Mouse (Mus musculus) CH12.LX (cell line): ENCODE measurements around the gene Srrm3. TPM values are rescaled to one million over a fixed set of nuclear protein-coding genes. Genes with fewer than 3 reads are reported as not detected.

Source experiments
- DNase-seq: peaks from one replicate; pipeline ENCODE4 v3.0.0-alpha.2; 2013; ENCODE audit errors: extremely low read depth
- H3K27ac ChIP-seq: 2 replicates; pipeline ENCODE4 v1.5.1; 2012; ENCODE audit warnings: low read depth, mild to moderate bottlenecking, control low read depth, moderate library complexity; ENCODE audit not compliant: insufficient read depth
- H3K27me3 ChIP-seq: replicated peaks from 2 replicates; pipeline ENCODE3; 2012; ENCODE audit warnings: inconsistent platforms
- H3K36me3 ChIP-seq, 2 experiments: replicated peaks in 1 of 2; 2 replicates each; pipeline versions ENCODE3 to v1.6.1; 2012; ENCODE audit warnings: inconsistent platforms in 1 of 2, low read length in 1 of 2, mild to moderate bottlenecking in 1 of 2, mixed read lengths in 1 of 2, moderate library complexity in 1 of 2; ENCODE audit not compliant: control insufficient read depth in 1 of 2, insufficient read depth in 1 of 2
- H3K4me1 ChIP-seq, 2 experiments: 2 replicates each; pipeline ENCODE4 v1.6.1; 2012; ENCODE audit warnings: inconsistent platforms in 1 of 2, moderate library complexity in 1 of 2; ENCODE audit not compliant: insufficient read depth in 2 of 2, control insufficient read depth in 1 of 2
- H3K4me2 ChIP-seq: 2 replicates; pipeline ENCODE4 v1.6.1; 2012; ENCODE audit warnings: low read depth, mild to moderate bottlenecking, control low read depth; ENCODE audit not compliant: poor library complexity, insufficient read depth, severe bottlenecking
- H3K4me3 ChIP-seq, 3 experiments: fragments of 150-350 bp in 1 of 3; sonication (generic) in 1 of 3; replicated peaks in 1 of 3; 2 replicates each; pipeline versions ENCODE3 to v1.5.1; 2011 to 2012; ENCODE audit warnings: low read depth in 2 of 3, low read length in 2 of 3, mild to moderate bottlenecking in 2 of 3, moderate library complexity in 2 of 3, control low read depth in 1 of 3, improper control_type of control experiment in 1 of 3, inconsistent platforms in 1 of 3, mixed read lengths in 1 of 3; ENCODE audit not compliant: poor library complexity in 1 of 3
- H3K79me2 ChIP-seq: replicated peaks from 2 replicates; pipeline ENCODE4 v1.6.1; 2012; ENCODE audit warnings: mild to moderate bottlenecking, moderate library complexity; ENCODE audit not compliant: control insufficient read depth, poor library complexity, insufficient read depth, severe bottlenecking; ENCODE audit errors: extremely low read depth
- H3K9ac ChIP-seq: 2 replicates; pipeline ENCODE4 v1.6.1; 2012; ENCODE audit warnings: low read depth, mild to moderate bottlenecking, control low read depth, moderate library complexity; ENCODE audit not compliant: insufficient read depth
- H3K9me3 ChIP-seq: replicated peaks from 2 replicates; pipeline ENCODE3; 2012; ENCODE audit warnings: low read length, inconsistent platforms, mixed read lengths
- BHLHE40 ChIP-seq: IDR thresholded peaks from 2 replicates; pipeline ENCODE4 v1.6.1; 2011; ENCODE audit warnings: mild to moderate bottlenecking, low read depth, low read length, improper control_type of control experiment
- CHD2 ChIP-seq: IDR thresholded peaks from 2 replicates; pipeline ENCODE4 v1.6.1; 2011; ENCODE audit warnings: low read length, improper control_type of control experiment
- E2F4 ChIP-seq: IDR thresholded peaks from 2 replicates; pipeline ENCODE4 v1.6.1; 2011; ENCODE audit warnings: low read depth, low read length, improper control_type of control experiment; ENCODE audit not compliant: insufficient replicate concordance
- ELF1 ChIP-seq: IDR thresholded peaks from 2 replicates; pipeline ENCODE4 v1.6.1; 2014; ENCODE audit warnings: low read depth, mild to moderate bottlenecking, inconsistent platforms, low read length, improper control_type of control experiment
- ETS1 ChIP-seq: conservative IDR thresholded peaks from 2 replicates; pipeline ENCODE4 v1.6.1; 2012; ENCODE audit warnings: low read depth, mild to moderate bottlenecking, inconsistent platforms, low read length, improper control_type of control experiment, moderate library complexity
- GABPA ChIP-seq: IDR thresholded peaks from 2 replicates; pipeline ENCODE4 v1.6.1; 2012; ENCODE audit warnings: low read depth, low read length, improper control_type of control experiment, inconsistent platforms; ENCODE audit not compliant: insufficient replicate concordance
- JUN ChIP-seq: IDR thresholded peaks from 2 replicates; pipeline ENCODE4 v1.6.1; 2011; ENCODE audit warnings: low read depth, mild to moderate bottlenecking, low read length, improper control_type of control experiment, moderate library complexity; ENCODE audit not compliant: insufficient read depth
- KAT2A ChIP-seq: IDR thresholded peaks from 2 replicates; pipeline ENCODE4 v1.6.1; 2012; ENCODE audit warnings: low read length, improper control_type of control experiment, inconsistent platforms; ENCODE audit not compliant: insufficient replicate concordance
- MAFK ChIP-seq: IDR thresholded peaks from 2 replicates; pipeline ENCODE4 v1.6.1; 2011; ENCODE audit warnings: low read length, improper control_type of control experiment; ENCODE audit not compliant: insufficient replicate concordance
- MAZ ChIP-seq: IDR thresholded peaks from 2 replicates; pipeline ENCODE4 v1.6.1; 2012; ENCODE audit warnings: low read depth, mild to moderate bottlenecking, inconsistent platforms, low read length, improper control_type of control experiment, moderate library complexity
- MXI1 ChIP-seq: IDR thresholded peaks from 2 replicates; pipeline ENCODE4 v1.6.1; 2011; ENCODE audit warnings: mild to moderate bottlenecking, low read depth, low read length, improper control_type of control experiment
- NELFE ChIP-seq: IDR thresholded peaks from 2 replicates; pipeline ENCODE4 v1.6.1; 2011; ENCODE audit warnings: low read depth, low read length, improper control_type of control experiment
- NRF1 ChIP-seq: IDR thresholded peaks from 2 replicates; pipeline ENCODE4 v1.6.1; 2014; ENCODE audit warnings: low read depth, mild to moderate bottlenecking, inconsistent platforms, low read length, improper control_type of control experiment, moderate library complexity
- PAX5 ChIP-seq: IDR thresholded peaks from 2 replicates; pipeline ENCODE4 v1.6.1; 2012; ENCODE audit warnings: low read length, inconsistent platforms, mixed read lengths
- POLR2A ChIP-seq: IDR thresholded peaks from 2 replicates; pipeline ENCODE4 v1.6.1; 2011; ENCODE audit warnings: low read depth, mild to moderate bottlenecking, improper control_type of control experiment, low read length
- POLR2AphosphoS2 ChIP-seq: IDR thresholded peaks from 2 replicates; pipeline ENCODE4 v1.6.1; 2011; ENCODE audit warnings: low read depth, low read length, improper control_type of control experiment
- RAD21 ChIP-seq: IDR thresholded peaks from 2 replicates; pipeline ENCODE4 v1.6.1; 2011; ENCODE audit warnings: low read depth, mild to moderate bottlenecking, low read length, improper control_type of control experiment, moderate library complexity
- RCOR1 ChIP-seq: conservative IDR thresholded peaks from 2 replicates; pipeline ENCODE4 v1.6.1; 2012; ENCODE audit warnings: low read depth, mild to moderate bottlenecking, inconsistent platforms, low read length, improper control_type of control experiment
- SIN3A ChIP-seq: IDR thresholded peaks from 2 replicates; pipeline ENCODE4 v1.6.1; 2012; ENCODE audit warnings: low read length, improper control_type of control experiment, inconsistent platforms
- SMC3 ChIP-seq: IDR thresholded peaks from 2 replicates; pipeline ENCODE4 v1.6.1; 2011; ENCODE audit warnings: low read depth, low read length, improper control_type of control experiment
- TBP ChIP-seq: conservative IDR thresholded peaks from 2 replicates; pipeline ENCODE4 v1.6.1; 2011; ENCODE audit warnings: low read depth, low read length, improper control_type of control experiment
- TCF12 ChIP-seq: IDR thresholded peaks from 2 replicates; pipeline ENCODE4 v1.6.1; 2014; ENCODE audit warnings: low read depth, mild to moderate bottlenecking, inconsistent platforms, low read length, improper control_type of control experiment
- UBTF ChIP-seq: IDR thresholded peaks from 2 replicates; pipeline ENCODE4 v1.6.1; 2012; ENCODE audit warnings: low read depth, mild to moderate bottlenecking, inconsistent platforms, low read length, improper control_type of control experiment, moderate library complexity
- USF1 ChIP-seq: IDR thresholded peaks from 2 replicates; pipeline ENCODE4 v1.6.1; 2014; ENCODE audit warnings: low read depth, mild to moderate bottlenecking, inconsistent platforms, low read length, improper control_type of control experiment
- ZMIZ1 ChIP-seq: IDR thresholded peaks from 2 replicates; pipeline ENCODE4 v1.6.1; 2012; ENCODE audit warnings: low read depth, mild to moderate bottlenecking, inconsistent platforms, low read length, improper control_type of control experiment
- dilution Hi-C: fragments of 300-500 bp; cut with MboI; formaldehyde crosslinking; loops from 2 replicates; pipeline ENCODE4 v1.14.3; 2020; ENCODE audit warnings: low sequenced_read_pairs; ENCODE audit not compliant: extremely low pct_unique_long_range_greater_than_20kb, extremely low pct_ligation_motif_present
- in situ Hi-C: fragments of 300-500 bp; cut with MboI; formaldehyde crosslinking; loops from 3 replicates; pipeline ENCODE4 v1.14.3; 2019; ENCODE audit warnings: low sequenced_read_pairs, low pct_ligation_motif_present, low pct_unique_long_range_greater_than_20kb, mixed read lengths
- polyA plus RNA-seq: library from polyadenylated mRNA; unstranded; fragments of >175 nt; gene quantifications from 2 replicates; pipeline ENCODE4 v1.2.1, GENCODE M21; 2012; ENCODE audit warnings: low read depth; ENCODE audit not compliant: insufficient read length
- total RNA-seq, 2 experiments: library from RNA; depleted of rRNA; stranded (reverse); fragments of 300-350 nt in 1 of 2; fragments of >200 nt in 1 of 2; gene quantifications; 2 replicates each; pipeline ENCODE4 v1.2.3; 2012 to 2014

The Srrm3 gene
- total and polyA plus RNA-seq, 3 experiments = not detected

DNA sequence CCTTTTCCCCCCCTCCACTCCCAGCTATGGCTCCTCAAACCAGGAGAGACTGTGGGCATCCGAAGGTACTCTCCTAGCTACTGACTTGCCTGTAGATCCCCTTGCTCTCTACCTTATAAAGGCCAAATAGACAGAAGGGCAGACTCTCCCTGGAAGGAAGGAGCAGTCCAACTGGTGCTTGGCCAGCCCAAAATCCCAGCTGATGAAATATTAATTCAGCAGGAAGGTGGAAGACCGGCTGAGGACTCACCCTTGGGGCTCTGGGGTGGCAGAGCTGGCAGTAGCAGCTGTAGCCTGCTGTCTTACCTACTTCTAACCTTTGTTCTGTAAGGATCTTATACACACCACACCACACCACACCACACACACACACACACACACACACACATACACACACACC is 2.0 kb upstream of the Srrm3 start:
- Histone ChIP-seq H3K79me2 (no peaks in the 10 kb centered on the region), H3K4me1 (peaks cover 10 to 18% of the 10 kb centered on the region in 2 experiments), H3K27ac (no peak overlapping the region), H3K4me3 (no peak overlapping the region), H3K27me3 (peaks cover 80% of the 10 kb centered on the region), H3K9ac (no peak overlapping the region), H3K36me3 (no peaks in the 10 kb centered on the region), H3K9me3 (peaks cover 12% of the 10 kb centered on the region), H3K4me2 (no peak overlapping the region)
- DNase-seq = no peak
- dilution Hi-C loops = no loop called here
- no peak for TF ChIP-seq MXI1
- TF ChIP-seq RCOR1 = no peak
- no peak for TF ChIP-seq E2F4
- TF ChIP-seq KAT2A = no peak
- TF ChIP-seq POLR2AphosphoS2 = no peak
- no peak for TF ChIP-seq SIN3A
- no peak for TF ChIP-seq NELFE
- in situ Hi-C loops = no loop called here

DNA sequence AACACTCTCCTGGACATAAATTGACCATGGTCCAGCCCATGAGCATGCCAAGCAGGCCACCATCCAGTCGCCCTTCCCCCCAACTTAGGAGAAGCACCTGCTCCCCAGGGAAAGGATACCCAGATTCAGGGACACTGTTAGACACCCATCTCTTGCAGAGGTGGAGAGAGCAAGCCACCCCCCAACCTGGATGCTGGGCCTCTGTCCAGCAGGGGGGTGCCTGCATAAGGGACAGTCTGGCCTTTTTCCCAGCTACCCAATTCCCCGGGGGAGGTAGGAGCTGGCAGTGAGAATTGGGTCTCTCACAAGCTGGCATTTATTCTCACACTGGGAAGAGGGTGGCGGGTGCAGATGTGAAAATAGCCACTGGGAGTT is 560 bp downstream of the Srrm3 start:
- Histone ChIP-seq H3K4me2 (no peak overlapping the region), H3K27ac (no peak overlapping the region), H3K4me1 (no peaks in the 10 kb centered on the region; a peak in 1 of 4 replicates), H3K9me3 (peaks cover 12% of the 10 kb centered on the region), H3K79me2 (no peaks in the 10 kb centered on the region), H3K4me3 (no peak overlapping the region), H3K36me3 (no peaks in the 10 kb centered on the region), H3K9ac (no peak overlapping the region), H3K27me3 (peaks cover 82% of the 10 kb centered on the region)
- TF ChIP-seq ETS1 = no peak
- TF ChIP-seq UBTF = no peak
- no peak for TF ChIP-seq JUN
- no peak for TF ChIP-seq SIN3A
- no peak for TF ChIP-seq SMC3
- TF ChIP-seq POLR2A = no peak
- dilution Hi-C loops = no loop called here
- in situ Hi-C loops = no loop called here
- no peak for DNase-seq

DNA sequence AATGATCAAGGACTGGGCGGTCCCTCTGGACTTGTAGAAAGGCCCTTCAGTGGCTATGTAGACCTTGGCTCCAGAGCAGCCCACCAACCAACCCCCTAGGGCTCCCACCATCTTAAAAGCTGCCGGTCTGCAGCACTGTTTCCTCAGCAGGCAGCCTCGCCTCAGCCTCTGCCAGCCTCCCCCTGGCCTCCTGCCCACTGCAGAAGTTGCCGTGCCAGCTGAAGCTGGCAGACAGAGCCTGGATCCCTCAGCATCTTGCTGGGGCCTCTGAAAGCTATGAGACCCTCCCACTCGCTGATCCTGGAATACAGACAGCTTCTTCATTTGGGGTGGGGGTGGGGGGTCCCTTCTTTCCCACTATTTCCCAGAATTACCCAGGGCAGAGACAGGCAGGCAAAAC is 6.3 kb downstream of the Srrm3 start:
- H3K36me3 ChIP-seq = no peaks in the 10 kb centered on the region
- no peaks in the 10 kb centered on the region for H3K9me3 ChIP-seq
- no peak overlapping the region for H3K4me3 ChIP-seq
- TF ChIP-seq KAT2A (no peak), USF1 (no peak), MAFK (no peak), SMC3 (no peak), CHD2 (no peak), BHLHE40 (no peak), GABPA (no peak), PAX5 (no peak), JUN (no peak), TBP (no peak), RAD21 (no peak), ELF1 (no peak), SIN3A (no peak), NELFE (no peak), MAZ (no peak), ZMIZ1 (no peak), NRF1 (no peak), POLR2A (no peak), TCF12 (no peak)
- TF ChIP-seq, all 38 proteins: peak for 0
- H3K9ac ChIP-seq = no peak overlapping the region
- dilution Hi-C loops = no loop called here
- no peak overlapping the region for H3K4me2 ChIP-seq
- in situ Hi-C loops = no loop called here
- peaks cover 75% of the 10 kb centered on the region for H3K27me3 ChIP-seq
- H3K79me2 ChIP-seq = no peaks in the 10 kb centered on the region
- H3K27ac ChIP-seq = no peak overlapping the region
- DNase-seq = no peak
- no peaks in the 10 kb centered on the region for H3K4me1 ChIP-seq
